Mouse (Mus musculus) layer of hippocampus, adult 9-11 months (tissue): ENCODE measurements around the gene Zfp667.

Source experiments
- DNase-seq: peaks from one replicate; pipeline ENCODE4 v3.0.0; 2022

Zfp667 gene

DNA sequence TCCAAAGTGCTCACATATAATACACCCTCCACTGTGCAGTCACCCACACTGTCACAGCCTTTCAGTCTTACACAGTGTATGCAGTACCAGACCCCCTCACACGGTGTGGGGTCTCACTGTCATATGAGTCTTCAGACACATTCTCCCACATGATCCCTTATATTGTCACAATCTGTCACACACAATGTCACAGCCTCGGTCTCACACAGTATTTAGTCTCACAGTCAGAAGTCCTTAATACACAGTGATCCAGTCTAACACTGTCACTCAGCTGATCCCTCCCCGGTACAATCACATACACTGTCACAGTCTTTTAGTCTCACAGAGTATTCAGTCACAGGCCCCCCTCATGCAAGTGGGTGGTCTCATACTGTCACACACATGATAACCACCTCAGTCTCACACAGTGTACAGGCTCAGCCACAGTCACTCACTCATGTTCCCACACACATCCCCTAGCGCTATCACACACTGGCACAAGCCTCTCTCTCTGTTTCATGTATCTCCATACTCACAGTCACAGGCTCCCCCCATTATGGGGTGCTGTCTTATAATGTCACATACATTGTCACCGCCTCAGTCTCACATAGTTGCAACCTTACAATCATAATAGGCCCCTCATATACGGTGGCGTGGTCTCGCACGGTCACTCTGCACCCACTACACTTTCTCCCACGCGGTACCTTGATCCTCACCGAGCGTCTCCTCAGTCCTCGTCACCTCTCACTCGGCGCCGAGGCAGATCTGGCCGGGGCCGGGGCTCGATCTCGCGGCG is 44.3 kb downstream of the Zfp667 start:
- DNase-seq, result peak; percentile 38

DNA sequence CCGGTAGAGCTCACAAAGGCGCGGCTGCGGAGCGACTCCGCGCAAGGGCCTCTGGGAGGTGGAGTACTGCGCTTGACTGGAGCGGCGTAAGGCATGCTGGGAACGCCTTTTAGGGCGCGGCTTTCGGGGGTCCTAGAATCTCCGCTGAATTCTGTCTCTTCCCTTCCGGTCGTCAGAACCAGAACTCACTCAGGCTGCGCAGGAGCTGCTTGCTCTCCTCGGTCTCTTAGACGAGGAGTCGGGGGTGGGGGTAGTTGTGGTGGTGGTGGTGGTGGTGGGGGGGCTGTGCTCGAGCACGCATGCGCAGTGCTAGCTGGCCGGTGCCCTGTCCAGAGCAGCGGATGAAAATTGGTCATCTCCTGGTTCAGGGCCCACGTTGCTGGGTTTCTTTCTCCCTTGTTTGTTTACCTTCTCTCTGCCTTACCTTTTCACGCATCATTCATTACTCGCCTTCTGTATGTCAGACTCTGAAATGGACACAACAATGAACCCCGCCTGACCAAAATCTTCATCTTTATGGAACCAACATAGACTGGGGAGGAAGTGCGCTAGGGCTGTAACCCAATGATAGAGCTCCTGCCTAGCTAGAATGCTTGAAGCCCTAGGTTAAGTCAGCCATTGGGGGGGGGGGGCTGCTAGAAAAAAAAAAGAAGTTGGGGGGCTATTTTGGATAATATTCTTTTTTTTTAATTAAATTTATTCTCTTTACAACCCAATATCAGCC is 45.0 kb downstream of the Zfp667 start, which contains the start of gene Zfp583:
Gene Zfp583 (minus strand): TSS at position 53 of the 724 bp plus-strand sequence.
- peak; percentile 91 for DNase-seq

DNA sequence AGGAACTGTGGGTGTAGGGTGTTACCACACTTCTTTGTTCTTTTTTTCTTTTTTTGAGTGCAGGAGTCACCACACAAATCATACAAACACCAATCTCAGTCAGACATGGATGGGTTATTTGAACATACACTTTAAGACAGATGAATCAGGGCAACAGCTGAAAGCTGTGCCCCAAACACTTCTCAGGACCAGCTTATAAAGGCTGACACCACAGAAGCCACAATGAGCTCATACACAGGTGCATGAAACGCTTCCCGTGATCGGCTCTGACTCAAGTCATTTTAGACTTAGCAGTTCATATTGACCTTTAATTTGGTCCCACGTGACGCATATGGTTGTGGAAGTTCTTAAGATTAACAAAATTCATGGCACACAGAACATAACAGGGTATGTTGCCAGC is 53.5 kb downstream of the Zfp667 start:
- DNase-seq, result no peak

DNA sequence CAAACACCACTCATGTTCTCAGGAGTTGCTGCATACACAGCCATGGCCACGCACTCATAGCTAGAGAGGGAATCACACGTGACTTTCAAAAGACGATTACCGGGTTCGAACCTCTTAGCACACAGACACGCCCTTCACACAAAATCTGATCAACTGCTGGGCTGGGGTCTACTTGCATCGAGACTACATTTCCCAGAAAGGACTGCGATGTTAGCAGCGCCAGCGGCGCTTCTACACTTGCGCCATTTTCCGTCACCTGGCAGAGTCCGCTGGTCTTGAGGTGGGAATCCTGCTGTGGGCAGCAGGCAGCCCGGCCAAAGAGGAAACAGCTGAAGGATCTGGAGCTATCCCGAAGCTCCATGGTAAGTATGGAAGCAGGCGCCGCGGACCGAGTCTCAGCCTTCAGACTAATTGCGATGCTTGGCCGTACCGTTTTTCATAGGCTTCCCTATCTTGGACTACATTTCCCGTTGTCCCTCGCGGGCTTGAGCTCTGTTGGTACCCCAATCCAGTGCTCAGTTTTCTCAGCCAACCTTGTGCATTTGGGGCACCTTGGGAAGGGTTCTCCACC is 57.2 kb downstream of the Zfp667 start, which contains the start of gene Gm3854:
Gene Gm3854 (plus strand): TSS at position 259 of the 571 bp plus-strand sequence.
- peak; percentile 83 for DNase-seq

DNA sequence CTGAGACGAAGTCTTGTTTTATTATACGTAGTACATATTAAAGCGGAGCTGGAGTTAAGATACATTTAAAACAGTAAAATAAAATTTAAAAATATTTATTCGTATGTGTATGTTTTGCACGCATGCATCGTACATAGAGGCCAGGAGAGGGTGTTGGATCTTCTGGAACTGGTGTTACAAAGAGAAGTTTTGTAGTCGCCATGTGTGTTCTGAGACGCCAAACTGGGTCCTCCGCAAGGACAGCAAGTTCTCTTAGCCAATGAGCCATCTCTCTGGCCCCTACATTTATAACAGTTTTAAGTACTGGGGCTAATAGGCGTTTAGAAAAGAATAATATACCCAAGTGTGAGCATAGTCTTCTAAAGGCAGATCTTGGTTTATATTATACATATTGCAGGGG is 57.7 kb downstream of the Zfp667 start:
- no peak for DNase-seq
